Mouse (Mus musculus): Measurements from ENCODE around the gene Anp32b. TPM values are rescaled to one million over a fixed set of nuclear protein-coding genes. Genes with fewer than 3 reads are reported as not detected.

Gene Anp32b
- polyA plus RNA-seq, 1 experiment, result 12.7 TPM

GRCm38 (mm10) chr4:46495543-46495942 is 44.8 kb downstream of the Anp32b start:
- H3K4me3 ChIP-seq (ENCODE audit: insufficient read depth, low read depth, low read length), result no peak overlapping the region
- no peaks in the 10 kb centered on the region; the same call in 1 of the 2 replicates for H3K4me1 ChIP-seq (ENCODE audit: control insufficient read depth, insufficient read depth, low read length)
- no peak overlapping the region for H3K27ac ChIP-seq (ENCODE audit: insufficient read depth, low read depth, low read length)
- DNase-seq, result no peak
- H3K36me3 ChIP-seq (ENCODE audit: control insufficient read depth, insufficient read depth, low read length), result no peaks in the 10 kb centered on the region
- H3K27me3 ChIP-seq (replicated peaks; ENCODE audit: control insufficient read depth, insufficient read depth, low read length), result no peaks in the 10 kb centered on the region
- TF ChIP-seq CTCF (conservative IDR thresholded peaks at IDR 0.05; ENCODE audit: insufficient read depth, insufficient read length, low read depth, low read length) (no peak), POLR2A (IDR thresholded peaks at IDR 0.05; ENCODE audit: low read depth, low read length) (no peak)
- 75% methylated on average over 12 of the region's 12 CpGs for WGBS

DNA sequence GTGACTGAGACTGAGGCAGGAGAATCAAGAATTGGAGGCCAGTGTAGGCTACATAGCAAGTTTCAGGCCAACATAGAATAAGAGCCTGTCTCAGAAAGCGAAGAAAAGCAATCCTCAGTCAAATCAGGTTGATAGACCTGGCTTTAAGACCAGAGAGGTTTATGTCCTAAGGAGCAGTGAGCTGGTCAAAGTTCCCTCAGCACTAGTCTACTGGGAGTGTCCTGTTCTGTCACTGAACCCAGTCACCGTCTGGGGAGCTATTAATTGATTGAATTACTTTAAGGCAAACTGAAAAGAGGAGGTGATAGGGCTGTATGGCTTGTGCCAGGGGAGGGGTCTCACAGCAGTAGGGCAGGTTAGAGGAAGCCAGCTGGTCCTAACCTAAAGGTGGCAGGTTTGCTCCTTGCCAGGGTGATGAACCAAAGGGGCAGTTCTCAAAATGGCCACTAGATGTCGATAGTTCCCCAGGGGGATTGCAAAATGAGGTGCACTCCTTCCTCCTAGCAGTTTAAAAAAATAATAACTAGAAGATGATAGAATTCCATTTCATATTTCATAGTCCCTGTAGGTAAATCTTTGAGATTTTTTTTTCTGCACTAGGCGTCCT is 46.7 kb downstream of the Anp32b start:
- Histone ChIP-seq H3K27ac (ENCODE audit: insufficient read depth, low read depth, low read length) (no peak overlapping the region), H3K4me3 (ENCODE audit: insufficient read depth, low read depth, low read length) (no peak overlapping the region), H3K27me3 (replicated peaks; ENCODE audit: control insufficient read depth, insufficient read depth, low read length) (no peaks in the 10 kb centered on the region), H3K36me3 (ENCODE audit: control insufficient read depth, insufficient read depth, low read length) (no peaks in the 10 kb centered on the region), H3K4me1 (ENCODE audit: control insufficient read depth, insufficient read depth, low read length) (no peaks in the 10 kb centered on the region; the same call in 1 of the 2 replicates)
- peak; percentile 75 for DNase-seq
- WGBS, result 53% methylated on average over 4 of the region's 4 CpGs
- TF ChIP-seq CTCF (conservative IDR thresholded peaks at IDR 0.05; ENCODE audit: insufficient read depth, insufficient read length, low read depth, low read length) (peak; percentile 93), POLR2A (IDR thresholded peaks at IDR 0.05; ENCODE audit: low read depth, low read length) (no peak)

- no peaks in the 10 kb centered on the region for H3K36me3 ChIP-seq (ENCODE audit: control insufficient read depth, insufficient read depth, low read length)
- peak; percentile 70 for DNase-seq
- 41% methylated on average over 3 of the region's 3 CpGs for WGBS
Measured at GRCm38 (mm10) chr4:46498511-46498910, 47.8 kb downstream of the Anp32b start.

GRCm38 (mm10) chr4:46498976-46499375 is 48.3 kb downstream of the Anp32b start:
- peak; percentile 45 for DNase-seq
- H3K36me3 ChIP-seq (ENCODE audit: control insufficient read depth, insufficient read depth, low read length), result no peaks in the 10 kb centered on the region
- H3K27ac ChIP-seq (ENCODE audit: insufficient read depth, low read depth, low read length), result no peak overlapping the region
- 14% methylated on average over 4 of the region's 4 CpGs for WGBS
- no peak overlapping the region for H3K4me3 ChIP-seq (ENCODE audit: insufficient read depth, low read depth, low read length)
- TF ChIP-seq POLR2A (IDR thresholded peaks at IDR 0.05; ENCODE audit: low read depth, low read length), result no peak
- peak; percentile 60 for TF ChIP-seq CTCF (conservative IDR thresholded peaks at IDR 0.05; ENCODE audit: insufficient read depth, insufficient read length, low read depth, low read length)
- no peaks in the 10 kb centered on the region; the same call in 1 of the 2 replicates for H3K4me1 ChIP-seq (ENCODE audit: control insufficient read depth, insufficient read depth, low read length)
- no peaks in the 10 kb centered on the region for H3K27me3 ChIP-seq (replicated peaks; ENCODE audit: control insufficient read depth, insufficient read depth, low read length)

More at GRCm38 (mm10) chr4:46498511-46498910, 47.8 kb downstream of the Anp32b start:
- no peak overlapping the region for H3K4me3 ChIP-seq (ENCODE audit: insufficient read depth, low read depth, low read length)
- TF ChIP-seq CTCF (conservative IDR thresholded peaks at IDR 0.05; ENCODE audit: insufficient read depth, insufficient read length, low read depth, low read length), result 0 out of 2 replicates have a peak, but pooled peaks have one; percentile 9
- no peak for TF ChIP-seq POLR2A (IDR thresholded peaks at IDR 0.05; ENCODE audit: low read depth, low read length)
- H3K27me3 ChIP-seq (replicated peaks; ENCODE audit: control insufficient read depth, insufficient read depth, low read length), result no peaks in the 10 kb centered on the region
- H3K27ac ChIP-seq (ENCODE audit: insufficient read depth, low read depth, low read length), result no peak overlapping the region
- H3K4me1 ChIP-seq (ENCODE audit: control insufficient read depth, insufficient read depth, low read length), result no peaks in the 10 kb centered on the region; the same call in 1 of the 2 replicates

GRCm38 (mm10) chr4:46502606-46503502 is 52.2 kb downstream of the Anp32b start:
- Histone ChIP-seq H3K4me1 (ENCODE audit: control insufficient read depth, insufficient read depth, low read length) (no peaks in the 10 kb centered on the region; the same call in 1 of the 2 replicates), H3K27ac (ENCODE audit: insufficient read depth, low read depth, low read length) (no peak overlapping the region), H3K4me3 (ENCODE audit: insufficient read depth, low read depth, low read length) (no peak overlapping the region), H3K27me3 (replicated peaks; ENCODE audit: control insufficient read depth, insufficient read depth, low read length) (no peaks in the 10 kb centered on the region), H3K36me3 (ENCODE audit: control insufficient read depth, insufficient read depth, low read length) (no peaks in the 10 kb centered on the region)
- no peak for DNase-seq
- 82% methylated on average over 16 of the region's 16 CpGs for WGBS
- no peak for TF ChIP-seq POLR2A (IDR thresholded peaks at IDR 0.05; ENCODE audit: low read depth, low read length)
- TF ChIP-seq CTCF (conservative IDR thresholded peaks at IDR 0.05; ENCODE audit: insufficient read depth, insufficient read length, low read depth, low read length), result no peak

- Histone ChIP-seq H3K36me3 (ENCODE audit: control insufficient read depth, insufficient read depth, low read length) (no peaks in the 10 kb centered on the region), H3K27ac (ENCODE audit: insufficient read depth, low read depth, low read length) (no peak overlapping the region), H3K4me3 (ENCODE audit: insufficient read depth, low read depth, low read length) (no peak overlapping the region), H3K27me3 (replicated peaks; ENCODE audit: control insufficient read depth, insufficient read depth, low read length) (no peaks in the 10 kb centered on the region), H3K4me1 (ENCODE audit: control insufficient read depth, insufficient read depth, low read length) (no peaks in the 10 kb centered on the region; the same call in 1 of the 2 replicates)
- DNase-seq, result no peak
- 74% methylated on average over 3 of the region's 3 CpGs for WGBS
- no peak for TF ChIP-seq CTCF (conservative IDR thresholded peaks at IDR 0.05; ENCODE audit: insufficient read depth, insufficient read length, low read depth, low read length)
- no peak for TF ChIP-seq POLR2A (IDR thresholded peaks at IDR 0.05; ENCODE audit: low read depth, low read length)
Measured at GRCm38 (mm10) chr4:46503881-46504280, 53.2 kb downstream of the Anp32b start.

Data from kidney, adult 2 months (tissue).